Mouse (Mus musculus) megakaryocyte, embryonic 14.5 days (primary cell): ENCODE measurements around the gene Arhgef39.

Experiments
- FLI1 ChIP-seq: IDR thresholded peaks from 2 replicates; pipeline ENCODE4 v1.6.1; 2012; ENCODE audit warnings: low read length, inconsistent platforms, mixed read lengths
- GATA1 ChIP-seq: IDR thresholded peaks from 3 replicates; pipeline ENCODE4 v1.6.1; 2012; ENCODE audit warnings: mixed read lengths, low read length, inconsistent platforms, borderline replicate concordance

GRCm38 (mm10) chr4:43453413-43453812 is 46.1 kb downstream of the Arhgef39 start:
- TF ChIP-seq GATA1 = no peak
- no peak for TF ChIP-seq FLI1
